In the genomic region with DNA sequence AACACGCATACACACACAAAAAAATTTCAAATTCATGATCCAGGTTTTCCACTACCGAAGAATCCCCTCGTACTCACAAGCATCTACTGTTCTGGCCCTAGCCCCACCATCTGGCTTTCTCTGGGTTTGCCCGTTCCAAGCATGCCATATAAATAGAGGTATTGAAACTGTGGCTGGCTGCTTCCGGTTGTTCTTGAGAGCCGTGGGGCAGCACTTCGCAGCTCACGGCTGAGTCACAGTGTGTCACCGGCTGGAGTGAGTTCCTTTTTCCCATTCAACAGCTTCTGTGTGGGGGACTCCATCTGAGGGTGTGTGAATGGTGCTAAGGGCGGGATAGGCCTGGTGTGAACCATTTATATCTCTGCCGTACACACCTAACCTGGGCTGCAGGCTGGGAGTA, we compare ENCODE assay signal across 8 mouse cellular contexts. TPM values are rescaled to one million over a fixed set of nuclear protein-coding genes. Genes with fewer than 3 reads are reported as not detected.
DNase-seq lines count a peak whose midpoint lies in the region; ATAC-seq lines count a peak whose summit lies in the region.

No protein-coding gene starts in this region.

- H3K36me3 ChIP-seq in embryonic facial prominence, embryonic 10.5 days (replicated peaks): no peaks in the 10 kb centered on the region
- no peaks in the 10 kb centered on the region for H3K36me3 ChIP-seq in intestine, embryonic 16.5 days (ENCODE audit: control insufficient read depth, insufficient read depth, low read length)

- no peaks in the 10 kb centered on the region for H3K9me3 ChIP-seq in embryonic facial prominence, embryonic 10.5 days
- H3K9me3 ChIP-seq in intestine, embryonic 16.5 days (ENCODE audit: control insufficient read depth, low read length): no peaks in the 10 kb centered on the region

- H3K4me3 ChIP-seq in embryonic facial prominence, embryonic 10.5 days: no peak overlapping the region
- no peak overlapping the region for H3K4me3 ChIP-seq in intestine, embryonic 16.5 days (ENCODE audit: low read length)

- no peak for ATAC-seq in intestine, embryonic 16.5 days

- intact Hi-C loops in gastrocnemius, postnatal 36 days (cut with DNase I): no loop called here

- H3K4me1 ChIP-seq in embryonic facial prominence, embryonic 10.5 days: peaks cover 36% of the 10 kb centered on the region
- H3K4me1 ChIP-seq in intestine, embryonic 16.5 days (ENCODE audit: control insufficient read depth, insufficient read depth, low read length): peaks cover 18% of the 10 kb centered on the region

- no peak overlapping the region for H3K9ac ChIP-seq in intestine, embryonic 16.5 days (ENCODE audit: low read depth, low read length)

- no peak overlapping the region for H3K27ac ChIP-seq in embryonic facial prominence, embryonic 10.5 days (replicated peaks)
- no peak overlapping the region for H3K27ac ChIP-seq in intestine, embryonic 16.5 days (ENCODE audit: low read length)

- peaks cover 50% of the 10 kb centered on the region for H3K27me3 ChIP-seq in embryonic facial prominence, embryonic 10.5 days (replicated peaks; ENCODE audit: low read depth, poor library complexity, severe bottlenecking)
- H3K27me3 ChIP-seq in intestine, embryonic 16.5 days (replicated peaks; ENCODE audit: control insufficient read depth, insufficient read depth, low read length): 0 out of 2 replicates have a peak, but pooled peaks cover 4% of the 10 kb centered on the region

- WGBS in embryonic facial prominence, embryonic 10.5 days: 87% methylated on average over 11 of the region's 11 CpGs
- WGBS in intestine, embryonic 16.5 days: 78% methylated on average over 11 of the region's 11 CpGs

- peak; percentile 31 to 60 for DNase-seq in heart, adult 18-20 months
- no peak for DNase-seq in heart, adult 8-10 months (ENCODE audit: low spot score)
- DNase-seq in NIH3T3 (ENCODE audit: low read depth): peak; percentile 70
- DNase-seq in layer of hippocampus, adult 8-10 months (ENCODE audit: low spot score in 2 of 2): peak; percentile 69 to 74
- peak; percentile 80 to 83 for DNase-seq in right cerebral cortex, adult 2 months (ENCODE audit: low spot score in 2 of 2)
- DNase-seq in embryonic facial prominence, embryonic 10.5 days (ENCODE audit: low spot score): no peak
- no peak for DNase-seq in gastrocnemius, postnatal 36 days

- H3K4me2 ChIP-seq in intestine, embryonic 16.5 days (ENCODE audit: low read depth, low read length): no peak overlapping the region

RNA-seq across cellular contexts. Expression of a gene that starts 2.7 kb away (rescaled TPM):
- total RNA-seq in heart, adult 18-20 months (2021): 100 to 1,000 TPM; 192 to 206 TPM
- 100 to 1,000 TPM; 184 to 207 (median 193) TPM for total RNA-seq in heart, adult 8-10 months (2022)
- total RNA-seq in layer of hippocampus, adult 8-10 months (2022): 10 to 100 TPM in 3 of 4 experiments, 1 to 10 TPM in 1; 9.6 to 30.4 (median 20.8) TPM
- 4.0 and 4.3 TPM in 2 replicates for polyA plus RNA-seq in embryonic facial prominence, embryonic 10.5 days (2016; fragmentation: Nextera tagmentation; extraction: Ambion mirVana)
- polyA plus RNA-seq in intestine, embryonic 16.5 days (2015; fragmentation: Nextera tagmentation; extraction: Ambion mirVana): 2.1 and 2.7 TPM in 2 replicates
- total RNA-seq in gastrocnemius, postnatal 36 days (2021): 100 to 1,000 TPM; 904 to 982 TPM

RNA-seq across cellular contexts. Expression of a gene that starts 27.3 kb away (rescaled TPM):
- 10 to 100 TPM; 31.7 to 35.2 TPM for total RNA-seq in heart, adult 18-20 months (2021)
- 10 to 100 TPM; 28.3 to 35.2 (median 30.0) TPM for total RNA-seq in heart, adult 8-10 months (2022)
- total RNA-seq in layer of hippocampus, adult 8-10 months (2022): 10 to 100 TPM; 20.8 to 23.5 (median 22.1) TPM
- 332 TPM in 2 replicates for polyA plus RNA-seq in embryonic facial prominence, embryonic 10.5 days (2016; fragmentation: Nextera tagmentation; extraction: Ambion mirVana)
- polyA plus RNA-seq in intestine, embryonic 16.5 days (2015; fragmentation: Nextera tagmentation; extraction: Ambion mirVana): 168 and 186 TPM in 2 replicates
- total RNA-seq in gastrocnemius, postnatal 36 days (2021): 10 to 100 TPM; 12.6 to 17.0 TPM

RNA-seq across cellular contexts. Expression of a gene that starts 28.6 kb away (rescaled TPM):
- total RNA-seq in heart, adult 18-20 months (2021): 10 to 100 TPM; 11.9 to 17.2 TPM
- 10 to 100 TPM; 14.7 to 19.5 (median 17.7) TPM for total RNA-seq in heart, adult 8-10 months (2022)
- total RNA-seq in layer of hippocampus, adult 8-10 months (2022): 100 to 1,000 TPM; 111 to 121 (median 115) TPM
- 1.5 and 1.7 TPM in 2 replicates for polyA plus RNA-seq in embryonic facial prominence, embryonic 10.5 days (2016; fragmentation: Nextera tagmentation; extraction: Ambion mirVana)
- polyA plus RNA-seq in intestine, embryonic 16.5 days (2015; fragmentation: Nextera tagmentation; extraction: Ambion mirVana): 1.6 and 2.6 TPM in 2 replicates
- 10 to 100 TPM in 1 of 2 experiments, 1 to 10 TPM in 1; 9.2 to 11.1 TPM for total RNA-seq in gastrocnemius, postnatal 36 days (2021)

RNA-seq across cellular contexts. Expression of a gene that starts 57.5 kb away (rescaled TPM):
- 100 to 1,000 TPM; 182 to 193 TPM for total RNA-seq in heart, adult 18-20 months (2021)
- 100 to 1,000 TPM; 161 to 195 (median 179) TPM for total RNA-seq in heart, adult 8-10 months (2022)
- 100 to 1,000 TPM; 153 to 162 (median 161) TPM for total RNA-seq in layer of hippocampus, adult 8-10 months (2022)
- 47.0 and 53.4 TPM in 2 replicates for polyA plus RNA-seq in embryonic facial prominence, embryonic 10.5 days (2016; fragmentation: Nextera tagmentation; extraction: Ambion mirVana)
- polyA plus RNA-seq in intestine, embryonic 16.5 days (2015; fragmentation: Nextera tagmentation; extraction: Ambion mirVana): 56.5 and 65.5 TPM in 2 replicates
- 10 to 100 TPM; 49.9 to 55.7 TPM for total RNA-seq in gastrocnemius, postnatal 36 days (2021)

Comparison
In these comparisons a context has a peak if more than half of its experiments do, and no peak if none do; other contexts are left out.
1. DNase-seq: peak in heart, adult 18-20 months (2 of 2), NIH3T3 (single experiment), layer of hippocampus, adult 8-10 months (2 of 2) and right cerebral cortex, adult 2 months (2 of 2); none in heart, adult 8-10 months (single experiment), embryonic facial prominence, embryonic 10.5 days (single experiment) and gastrocnemius, postnatal 36 days (0 of 2).
2. RNA of a gene that starts 2.7 kb away (total RNA-seq): 904 to 982 TPM in gastrocnemius, postnatal 36 days, 192 to 206 TPM in heart, adult 18-20 months and 184 to 207 TPM in heart, adult 8-10 months; 9.6 to 30.4 TPM in layer of hippocampus, adult 8-10 months; every median in the first group is over 4 times any median in the second.
3. RNA of a gene that starts 28.6 kb away (total RNA-seq): 111 to 121 TPM in layer of hippocampus, adult 8-10 months; 14.7 to 19.5 TPM in heart, adult 8-10 months, 11.9 to 17.2 TPM in heart, adult 18-20 months and 9.2 to 11.1 TPM in gastrocnemius, postnatal 36 days; every median in the first group is over 4 times any median in the second.